Mouse (Mus musculus): ENCODE results near the gene Csnk1d.

Gene Csnk1d

DNA sequence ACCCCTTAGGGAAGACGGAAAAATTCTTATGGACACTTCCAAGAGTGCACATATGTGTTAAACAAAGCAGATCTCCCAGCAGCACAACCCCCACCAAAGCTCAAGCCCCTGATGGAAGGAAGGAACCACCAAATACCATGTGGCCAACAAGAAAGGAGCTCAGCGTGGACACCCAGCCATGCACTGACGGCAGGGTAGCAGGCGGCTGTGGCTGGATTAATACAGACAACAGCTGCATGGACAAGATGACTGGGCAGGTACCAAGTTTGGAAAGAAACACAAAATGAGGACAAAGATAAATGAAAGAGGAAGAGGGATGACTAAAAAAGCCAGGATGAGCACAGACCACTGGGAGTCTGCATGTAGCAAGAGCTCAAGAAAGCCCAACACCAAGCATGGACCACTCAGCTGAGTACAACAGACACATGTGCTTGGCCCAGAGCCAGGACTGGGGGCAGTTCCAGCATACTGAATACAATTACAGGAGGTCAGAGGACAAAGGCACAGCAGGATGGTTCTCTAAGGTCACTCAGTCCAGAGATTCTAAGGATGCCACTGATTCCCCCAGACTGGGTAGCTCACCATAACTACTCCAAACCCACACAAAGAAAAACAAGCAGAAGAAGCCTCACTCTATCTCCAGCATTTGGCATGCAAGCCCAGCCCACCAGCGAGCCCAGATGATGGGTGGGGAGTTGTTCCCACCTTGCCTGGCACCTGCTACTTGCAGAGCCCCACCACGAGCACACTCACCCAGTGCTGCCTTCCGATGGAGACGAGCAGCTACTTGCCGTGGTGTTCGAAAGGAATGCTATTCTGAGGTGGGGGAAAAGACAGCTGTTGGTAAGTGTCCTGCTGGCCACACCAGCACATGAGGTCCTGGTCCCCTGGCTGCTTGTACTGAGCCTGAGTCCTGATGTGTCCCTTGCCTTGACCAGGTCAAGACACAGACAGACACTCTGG, 26.7 kb downstream of the Csnk1d start:
- CTCF ChIA-PET = interaction anchor here in 3 of 4 experiments (0.8 to 3.1 kb wide), 12 partner anchors 10 to 244 kb away, joined by 3 to 9 read pairs (median 3); no protein-coding TSS in a partner anchor
- POLR2A ChIA-PET = interaction anchor here (0.5 to 9.6 kb wide), 36 partner anchors 7 to 392 kb away, joined by 3 to 85 read pairs (median 4); partner anchors contain the start of genes Csnk1d (in 2 of the 4), Slc16a3 (in 2 of the 4), Ccdc57 (in 1 of the 4) and P4hb (in 1 of the 4)

DNA sequence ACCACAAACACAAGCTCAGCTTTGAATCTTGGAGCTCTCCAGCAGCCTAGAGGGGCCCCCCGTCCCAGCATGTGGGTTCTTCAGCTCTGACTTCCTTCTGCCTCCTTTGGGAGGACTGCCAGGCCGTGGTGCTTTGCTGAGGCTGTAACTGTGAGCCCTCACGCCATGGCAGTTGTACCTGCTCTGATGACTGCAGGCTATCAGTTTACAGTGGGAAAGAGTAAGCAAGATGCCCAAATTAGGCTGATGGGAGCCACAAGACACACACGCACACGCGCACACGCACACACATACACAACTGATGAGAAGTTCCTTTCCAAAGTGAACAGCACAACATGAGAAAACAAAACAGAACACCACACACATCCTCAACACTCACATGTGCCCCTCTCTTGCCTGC, 28.2 kb downstream of the Csnk1d start:
- ChIA-PET CTCF (interaction anchor here (0.6 to 3.1 kb wide), 8 partner anchors 8 to 243 kb away, joined by 3 to 9 read pairs (median 4); no protein-coding TSS in a partner anchor), POLR2A (interaction anchor here (0.6 to 9.6 kb wide), 32 partner anchors 7 to 255 kb away, joined by 3 to 85 read pairs (median 4); partner anchors contain the start of genes Slc16a3 (in 2 of the 4), Ccdc57 (in 1 of the 4), Csnk1d (in 1 of the 4) and Tex19.1 (in 1 of the 4))

DNA sequence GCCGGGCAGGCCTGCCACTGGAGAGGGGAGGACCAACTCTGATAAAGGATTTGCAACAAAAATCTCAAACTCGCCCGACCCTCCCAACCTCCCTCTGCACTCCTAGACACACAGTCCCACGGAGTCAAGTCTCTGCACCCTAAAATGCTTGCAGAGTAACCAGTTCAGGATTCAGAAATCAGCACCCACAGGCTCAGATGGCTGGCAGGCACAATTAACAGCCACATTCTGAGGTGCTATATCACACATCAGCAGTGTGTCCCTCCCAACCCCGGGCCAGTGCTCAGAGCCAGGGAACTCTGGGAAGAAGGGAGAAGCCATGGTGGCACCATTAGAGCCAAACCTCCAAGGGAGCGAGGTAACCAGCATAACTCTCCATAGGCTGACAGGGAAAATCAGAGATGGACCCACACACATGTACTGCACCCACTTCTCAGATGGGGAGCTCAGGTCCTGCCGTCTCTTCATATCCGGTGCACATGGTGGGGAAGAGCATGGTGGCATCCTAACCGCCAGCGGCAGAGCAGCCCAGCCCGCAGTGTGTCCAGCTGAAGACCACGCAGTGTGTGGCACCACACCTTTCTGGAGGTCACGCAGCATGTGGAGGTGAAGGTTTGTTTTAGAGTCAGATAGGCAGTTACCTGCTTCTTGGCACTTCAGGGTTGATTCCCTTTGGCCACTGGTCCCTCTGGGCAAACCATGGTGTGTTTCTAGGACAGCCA, 28.9 kb downstream of the Csnk1d start:
- POLR2A ChIA-PET = interaction anchor here in 3 of 4 experiments (0.6 to 9.6 kb wide), 22 partner anchors 7 to 254 kb away, joined by 3 to 85 read pairs (median 6); partner anchors contain the start of genes Slc16a3 (in 2 of the 3), Ccdc57 (in 1 of the 3) and Csnk1d (in 1 of the 3)

DNA sequence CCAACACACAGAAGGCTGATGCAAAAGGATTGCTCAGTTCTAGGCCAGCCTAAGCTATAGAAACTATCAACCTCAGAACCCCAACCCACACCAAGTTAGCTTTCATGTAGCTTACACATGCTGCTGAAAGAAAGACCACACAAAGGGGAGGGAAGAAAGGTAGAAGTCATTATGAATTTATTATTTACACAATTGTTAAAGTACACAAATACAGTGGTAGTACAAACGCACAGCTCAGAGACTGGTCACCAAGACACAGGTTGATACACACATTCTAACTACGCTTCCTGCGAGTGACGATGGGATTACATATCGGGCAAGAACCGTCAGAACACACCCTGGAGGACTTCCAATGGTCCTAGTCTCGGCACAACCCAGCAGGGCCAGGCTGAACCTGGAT, 29.5 kb downstream of the Csnk1d start:
- ChIA-PET POLR2A (interaction anchor here in 3 of 4 experiments (0.6 to 9.6 kb wide), 17 partner anchors 8 to 158 kb away, joined by 3 to 85 read pairs (median 7); partner anchors contain the start of gene Slc16a3 (in 2 of the 3)), CTCF (interaction anchor here in 1 of 4 experiments (0.6 kb wide), 1 partner anchor 693 kb away, joined by 3 read pairs; no protein-coding TSS in a partner anchor)

More for the DNA sequence above, 28.9 kb downstream of the Csnk1d start:
- CTCF ChIA-PET = no interaction called here

DNA sequence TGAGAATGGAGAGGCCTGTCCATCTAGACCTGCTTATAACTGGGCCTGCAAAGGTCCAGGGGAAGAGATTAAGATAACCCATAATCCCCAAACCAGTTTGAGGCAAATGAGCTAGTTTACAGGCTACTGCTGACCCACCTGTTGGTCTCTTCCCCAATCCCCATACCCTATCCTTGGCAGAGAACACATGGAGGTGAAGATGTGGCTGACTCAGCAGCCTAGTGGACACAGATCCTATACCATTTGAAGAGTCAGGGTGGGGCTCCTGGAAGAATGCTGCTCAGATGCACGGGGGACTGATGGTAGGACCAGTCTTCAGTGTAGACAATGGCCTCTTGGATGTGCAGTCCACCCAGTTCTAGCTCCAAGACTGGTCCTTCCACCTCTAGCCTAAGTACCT, 30.9 kb downstream of the Csnk1d start:
- CTCF ChIA-PET = interaction anchor here in 1 of 4 experiments (1.2 kb wide), 1 partner anchor 55 kb away, joined by 3 read pairs; no protein-coding TSS in a partner anchor
- POLR2A ChIA-PET = interaction anchor here in 3 of 4 experiments (0.6 to 9.6 kb wide), 18 partner anchors 8 to 218 kb away, joined by 3 to 85 read pairs (median 6); partner anchors contain the start of genes Slc16a3 (in 2 of the 3) and Tex19.1 (in 1 of the 3)

DNA sequence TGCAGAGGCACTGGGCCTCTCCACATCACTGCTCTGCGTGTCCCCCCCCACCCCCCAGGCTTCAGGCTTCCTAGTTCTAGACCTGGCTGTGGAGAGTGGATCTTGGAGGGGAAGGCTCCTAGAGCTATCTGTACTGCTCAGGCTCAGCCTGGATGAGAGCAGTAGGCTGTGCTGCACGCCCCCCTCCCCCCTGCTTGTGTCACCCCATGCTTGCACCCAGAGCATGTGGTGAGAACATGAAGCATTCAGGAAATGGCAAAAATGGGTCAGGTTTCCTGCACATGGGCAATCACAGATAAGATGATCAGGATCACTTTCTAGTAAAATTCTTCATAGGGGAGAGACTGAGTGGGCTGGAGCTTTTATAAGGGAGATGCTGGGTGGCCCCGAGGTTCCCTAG, 31.6 kb downstream of the Csnk1d start:
- POLR2A ChIA-PET = interaction anchor here in 3 of 4 experiments (0.6 to 9.6 kb wide), 11 partner anchors 9 to 73 kb away, joined by 3 to 85 read pairs (median 8); partner anchors contain the start of gene Slc16a3 (in 2 of the 3)
- CTCF ChIA-PET = interaction anchor here in 1 of 4 experiments (1.2 kb wide), 1 partner anchor 54 kb away, joined by 3 read pairs; no protein-coding TSS in a partner anchor

DNA sequence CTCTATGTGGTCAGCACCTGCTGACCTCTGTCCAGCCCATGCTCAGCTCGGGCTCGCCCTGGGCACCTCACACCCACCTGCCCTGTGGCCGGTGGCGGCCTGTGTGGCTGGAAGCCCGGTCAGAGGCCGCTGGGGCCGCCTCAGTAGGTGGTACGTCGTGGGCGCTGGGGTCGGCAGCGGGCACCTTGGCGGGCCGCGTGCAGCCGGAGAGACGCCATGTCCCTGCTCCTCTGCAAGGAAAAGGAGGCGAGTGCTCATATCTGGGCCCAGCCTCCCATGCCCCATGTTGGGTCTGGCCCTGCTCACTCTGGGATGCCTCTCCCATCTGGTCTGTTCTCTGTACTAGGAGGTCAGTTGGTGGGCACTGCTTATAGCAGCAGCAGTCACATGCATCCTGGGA, 32.1 kb downstream of the Csnk1d start:
- POLR2A ChIA-PET = interaction anchor here in 3 of 4 experiments (0.9 to 9.6 kb wide), 7 partner anchors 8 to 56 kb away, joined by 3 to 85 read pairs (median 15); partner anchors contain the start of genes Slc16a3 (in 2 of the 3) and Csnk1d (in 1 of the 3)

DNA sequence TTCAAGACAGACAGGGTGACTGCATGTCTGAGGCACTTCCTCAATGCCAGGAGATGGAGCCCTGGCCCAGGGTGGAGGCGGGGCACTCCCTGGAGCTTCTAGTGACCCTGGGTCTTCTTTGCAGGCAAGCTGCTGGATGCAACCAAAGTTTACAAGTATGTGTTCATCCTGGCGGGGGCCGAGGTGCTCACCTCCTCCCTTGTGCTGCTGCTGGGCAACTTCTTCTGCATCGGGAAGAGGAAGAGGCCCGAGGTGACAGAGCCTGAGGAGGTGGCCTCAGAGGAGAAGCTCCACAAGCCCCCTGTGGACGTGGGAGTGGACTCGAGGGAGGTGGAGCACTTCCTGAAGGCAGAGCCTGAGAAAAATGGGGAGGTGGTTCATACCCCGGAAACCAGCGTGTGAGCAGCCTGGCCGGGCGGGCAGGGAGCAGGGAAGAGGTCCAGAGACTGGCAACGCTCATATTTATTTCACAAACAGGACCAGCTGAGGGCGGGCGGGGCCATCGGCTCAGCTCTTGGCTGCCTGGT, 33.3 kb downstream of the Csnk1d start:
- POLR2A ChIA-PET = interaction anchor here in 3 of 4 experiments (0.7 to 4.7 kb wide), 9 partner anchors 7 to 229 kb away, joined by 3 to 50 read pairs (median 3); partner anchors contain the start of genes Csnk1d (in 1 of the 3) and Tex19.1 (in 1 of the 3)
- CTCF ChIA-PET = interaction anchor here in 2 of 4 experiments (0.6 to 1.0 kb wide), 2 partner anchors 40 to 54 kb away, joined by 3 to 6 read pairs; no protein-coding TSS in a partner anchor

More for the DNA sequence above, 32.1 kb downstream of the Csnk1d start:
- CTCF ChIA-PET = no interaction called here

DNA sequence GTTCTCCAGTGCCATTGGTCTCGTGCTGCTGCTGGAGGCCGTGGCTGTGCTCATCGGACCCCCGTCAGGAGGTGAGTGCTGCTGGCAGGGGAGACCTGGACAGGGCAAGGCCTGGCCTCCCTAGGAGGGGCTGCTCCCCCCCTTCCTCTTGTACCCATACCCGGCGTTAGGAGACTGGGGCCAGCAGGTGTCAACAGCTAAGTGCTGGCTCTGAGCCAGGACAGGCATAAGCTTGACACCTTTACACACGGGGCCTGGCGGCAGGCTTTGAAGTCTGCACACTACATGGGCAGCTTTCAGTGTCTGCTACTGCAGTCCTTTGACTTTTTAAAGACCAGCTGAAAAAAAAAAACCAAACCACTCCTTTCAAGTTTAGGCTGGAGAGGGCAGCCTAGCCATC, 34.1 kb downstream of the Csnk1d start:
- ChIA-PET POLR2A (interaction anchor here (0.7 to 4.7 kb wide), 12 partner anchors 8 to 189 kb away, joined by 3 to 50 read pairs (median 3); partner anchors contain the start of gene Tex19.1 (in 1 of the 4)), CTCF (interaction anchor here in 1 of 4 experiments (0.6 kb wide), 1 partner anchor 158 kb away, joined by 4 read pairs; no protein-coding TSS in a partner anchor)

DNA sequence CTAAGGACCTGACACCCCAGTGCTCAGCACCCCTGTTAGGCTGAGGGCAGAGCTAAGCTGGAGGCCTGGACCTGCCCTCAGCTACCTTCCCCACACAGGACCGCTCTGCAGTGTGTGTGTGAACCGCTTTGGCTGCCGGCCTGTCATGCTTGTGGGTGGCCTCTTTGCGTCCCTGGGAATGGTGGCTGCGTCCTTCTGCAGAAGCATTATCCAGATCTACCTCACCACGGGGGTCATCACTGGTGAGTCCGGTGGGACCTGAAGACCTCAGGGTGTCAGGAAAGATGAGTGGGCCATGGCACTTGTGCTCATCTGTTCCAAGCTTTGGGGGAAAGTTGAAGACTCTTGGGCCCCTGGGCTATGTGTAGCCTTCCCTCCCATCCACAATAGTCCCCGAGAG, 35.4 kb downstream of the Csnk1d start:
- POLR2A ChIA-PET = interaction anchor here in 3 of 4 experiments (0.7 to 4.7 kb wide), 11 partner anchors 8 to 190 kb away, joined by 3 to 50 read pairs (median 4); partner anchors contain the start of gene Tex19.1 (in 1 of the 3)
- CTCF ChIA-PET = interaction anchor here in 1 of 4 experiments (0.6 to 2.6 kb wide), 3 partner anchors 8 to 179 kb away, joined by 3 to 9 read pairs (median 5); no protein-coding TSS in a partner anchor

DNA sequence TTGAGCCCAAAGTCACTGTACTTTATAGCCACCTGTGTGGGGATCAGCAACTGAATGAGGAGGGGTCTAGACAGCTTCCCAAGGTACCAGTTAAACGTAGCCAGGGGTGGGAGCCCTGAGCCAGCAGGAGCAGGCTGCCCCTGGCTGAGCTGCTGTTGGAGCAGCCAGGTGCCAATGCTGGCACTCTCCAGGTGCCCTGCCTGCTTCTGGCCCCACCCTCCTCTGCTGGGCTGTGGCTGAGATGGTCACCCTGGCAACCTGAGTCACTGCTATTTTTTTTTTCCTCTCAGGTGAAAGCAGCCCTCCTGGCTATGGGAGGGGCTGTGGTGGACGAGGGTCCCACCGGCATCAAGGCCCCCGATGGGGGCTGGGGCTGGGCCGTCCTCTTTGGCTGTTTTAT, 36.2 kb downstream of the Csnk1d start:
- POLR2A ChIA-PET = interaction anchor here in 3 of 4 experiments (0.6 to 4.7 kb wide), 18 partner anchors 9 to 774 kb away, joined by 3 to 50 read pairs (median 3); partner anchors contain the start of genes Ccdc57 (in 1 of the 3) and Narf (in 1 of the 3)
- CTCF ChIA-PET = interaction anchor here in 2 of 4 experiments (0.5 to 2.6 kb wide), 6 partner anchors 9 to 282 kb away, joined by 3 to 9 read pairs (median 4); partner anchors contain the start of gene Narf (in 1 of the 2)

DNA sequence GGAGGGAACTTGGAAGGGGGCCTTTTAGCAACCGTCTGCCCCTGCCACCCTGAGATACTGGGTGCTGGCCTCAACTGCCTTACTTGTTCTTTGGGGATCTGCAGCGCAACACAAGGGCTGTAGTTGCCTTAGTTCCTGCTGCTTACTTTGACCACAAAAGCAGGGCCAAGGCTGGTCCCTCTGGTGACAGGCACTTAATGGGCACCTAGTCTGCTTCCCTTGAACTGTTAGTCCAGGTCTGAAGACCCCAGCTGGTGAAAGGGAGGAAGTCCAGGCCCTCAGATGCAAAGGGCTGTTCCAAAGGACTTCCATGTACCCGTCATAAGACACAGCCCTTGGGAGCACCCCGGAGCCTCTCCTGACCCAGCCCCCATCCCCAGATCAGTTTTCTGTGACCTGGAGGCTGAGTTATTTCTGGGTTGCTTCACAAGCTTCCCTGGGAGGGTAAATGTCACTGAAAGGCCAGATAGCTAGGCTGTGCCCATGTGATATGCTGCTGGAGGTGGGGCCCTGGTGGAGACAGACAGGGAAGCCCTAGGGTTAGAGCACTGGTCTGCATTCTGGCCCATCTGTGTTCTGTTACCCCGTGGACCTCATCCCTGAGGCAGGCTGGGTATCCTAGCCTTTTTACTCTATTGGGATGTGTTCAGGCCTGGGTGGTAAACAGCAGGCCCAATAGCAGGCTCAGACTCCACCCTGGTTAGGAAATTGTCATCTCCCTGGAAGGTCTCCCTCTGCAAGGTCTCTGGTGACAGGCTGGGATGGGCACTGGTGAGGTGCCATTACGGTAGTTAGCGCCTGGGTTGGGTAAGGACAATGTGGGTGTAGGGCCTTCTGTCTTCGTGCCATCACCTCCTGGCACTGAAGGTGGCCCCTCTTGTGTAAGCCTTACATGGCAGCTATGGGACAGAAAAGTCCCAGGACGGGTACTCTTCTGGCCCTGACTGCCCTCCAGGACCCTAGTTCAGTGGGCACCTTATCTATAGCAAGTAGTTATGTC, 39.1 kb downstream of the Csnk1d start:
- POLR2A ChIA-PET = interaction anchor here in 3 of 4 experiments (0.5 to 5.9 kb wide), 21 partner anchors 9 to 858 kb away, joined by 3 to 63 read pairs (median 4); partner anchors contain the start of genes Csnk1d (in 2 of the 3), B3gntl1 (in 1 of the 3), Ccdc57 (in 1 of the 3) and Narf (in 1 of the 3)
- CTCF ChIA-PET = interaction anchor here in 1 of 4 experiments (1.2 to 1.7 kb wide), 2 partner anchors 12 to 101 kb away, joined by 3 to 5 read pairs; no protein-coding TSS in a partner anchor

DNA sequence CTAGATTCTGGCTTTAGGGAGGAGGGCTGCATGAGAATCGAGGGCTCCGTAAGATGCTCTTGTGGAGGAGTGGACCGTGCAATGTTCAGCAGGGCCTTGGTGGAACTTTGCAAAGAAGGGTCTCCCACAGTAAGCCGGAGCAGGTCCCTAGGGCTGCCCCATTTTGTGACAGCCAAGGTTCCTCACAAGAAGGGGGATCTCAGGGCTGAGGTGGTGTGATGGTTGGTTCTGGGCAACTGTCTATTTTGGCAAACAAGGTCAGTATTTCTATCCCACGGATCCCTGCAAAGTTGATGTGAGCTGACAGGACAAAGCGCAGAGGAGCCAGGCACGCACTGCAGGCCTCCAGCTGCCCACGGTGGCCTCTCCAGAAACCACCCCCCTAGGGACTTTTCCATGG, 39.9 kb downstream of the Csnk1d start:
- ChIA-PET POLR2A (interaction anchor here (0.6 to 5.9 kb wide), 70 partner anchors 8 to 858 kb away, joined by 3 to 63 read pairs (median 3); partner anchors contain the start of genes Csnk1d (in 3 of the 4), Ccdc57 (in 2 of the 4), Fasn (in 2 of the 4) and P4hb (in 2 of the 4)), CTCF (interaction anchor here in 2 of 4 experiments (0.7 to 1.7 kb wide), 14 partner anchors 12 to 231 kb away, joined by 3 to 7 read pairs (median 4); partner anchors contain the start of gene Ccdc57 (in 1 of the 2))

DNA sequence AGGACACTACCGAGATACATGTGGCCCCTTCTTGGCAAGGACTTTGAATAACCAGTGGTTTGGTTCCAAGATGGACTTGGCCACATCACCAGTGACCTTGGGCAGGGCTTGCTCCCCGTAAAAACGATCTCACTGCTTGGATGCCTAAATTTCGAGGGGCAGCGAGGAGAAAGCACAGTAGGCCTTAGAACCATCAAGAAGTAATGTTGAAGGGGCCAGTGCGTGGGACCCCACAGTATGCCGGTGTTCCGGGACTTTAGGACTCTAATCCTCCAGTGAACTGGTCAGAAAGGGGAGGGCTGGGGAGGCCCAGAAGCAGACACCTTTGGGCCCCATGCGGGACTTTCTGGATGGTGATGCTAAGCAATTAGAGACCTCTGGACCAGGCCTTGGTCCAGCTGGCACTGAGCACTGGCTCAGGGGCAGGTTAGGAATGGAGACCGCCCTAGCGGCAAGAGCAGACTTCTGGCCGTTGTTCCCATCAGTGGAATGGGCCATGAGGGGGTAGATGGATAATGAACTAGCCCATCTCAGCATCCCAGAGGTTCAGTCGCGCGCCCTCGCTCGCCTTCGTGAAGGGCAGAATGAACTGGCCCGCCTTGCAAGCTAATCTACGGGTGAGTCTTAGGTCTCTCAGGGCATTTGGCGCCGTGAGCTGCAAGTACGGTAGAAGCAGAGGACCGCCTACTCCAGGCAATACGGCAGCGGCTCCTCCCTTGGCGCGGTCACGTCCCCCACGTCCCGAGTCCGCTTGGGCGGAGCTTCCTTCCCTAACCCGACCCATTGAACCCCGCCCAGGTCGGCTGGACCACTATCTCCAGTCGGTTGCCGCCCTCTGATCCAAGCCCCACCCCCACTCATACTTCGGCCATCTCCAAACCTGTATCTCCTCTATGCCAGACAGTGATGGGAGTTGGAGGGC, 40.6 kb downstream of the Csnk1d start:
- ChIA-PET CTCF (interaction anchor here in 2 of 4 experiments (0.6 to 1.7 kb wide), 16 partner anchors 12 to 230 kb away, joined by 3 to 7 read pairs (median 4); partner anchors contain the start of gene Ccdc57 (in 1 of the 2)), POLR2A (interaction anchor here (0.6 to 5.9 kb wide), 72 partner anchors 9 to 857 kb away, joined by 3 to 63 read pairs (median 3); partner anchors contain the start of genes Csnk1d (in 3 of the 4), Ccdc57 (in 2 of the 4), Fasn (in 2 of the 4) and P4hb (in 2 of the 4))
